Comparison of ENCODE assay signal across 9 mouse cellular contexts in genomic region chr7:16426129-16426729, GRCm38 (mm10). TPM values are rescaled to one million over a fixed set of nuclear protein-coding genes. Genes with fewer than 3 reads are reported as not detected.
DNase-seq lines count a peak whose midpoint lies in the region; ATAC-seq lines count a peak whose summit lies in the region.
"Had no signal": no experiment of that assay in that cellular context is flagged by ENCODE, and none has a peak within 500 bp of the region (broad histone marks: within the 10 kb centered on the region; RNA-seq: fewer than 3 reads in every experiment).

No protein-coding gene starts in this region.

- 54% methylated on average over 4 of the region's 4 CpGs for whole genome bisulfite sequencing in hindbrain, embryonic 16.5 days

- H3K9ac ChIP-seq in hindbrain, embryonic 16.5 days (ENCODE audit: low read depth, low read length), result no peak overlapping the region

- ATAC-seq in hindbrain, embryonic 16.5 days, result 0 out of 2 replicates have a peak, but pooled peaks have one; percentile 45
- ATAC-seq in megakaryocyte progenitor cell, adult 5-6 weeks (replicated peaks; ENCODE audit: poor library complexity), result peak; percentile 87

- no peaks in the 10 kb centered on the region for H3K4me1 ChIP-seq in hindbrain, embryonic 16.5 days (ENCODE audit: control insufficient read depth, insufficient read depth, low read depth, low read length)

- peak; percentile 72 for DNase-seq in Muller cell, postnatal 12 days (ENCODE audit: inconsistent ontology term)
- peak; percentile 82 for DNase-seq in cerebellum, adult 9-10 months
- DNase-seq in frontal cortex, postnatal 36 days (ENCODE audit: low spot score in 2 of 2), result peak; percentile 61 to 69
- DNase-seq in left cerebral cortex, adult 8-10 months (ENCODE audit: low spot score in 2 of 2), result peak; percentile 37 to 48
- peak; percentile 80 for DNase-seq in right cerebral cortex, postnatal 14 days
- peak; percentile 87 for DNase-seq in urinary bladder, postnatal 14 days (ENCODE audit: low spot score)

- no peak overlapping the region for H3K4me2 ChIP-seq in hindbrain, embryonic 16.5 days (ENCODE audit: low read length)

- no peak overlapping the region for H3K4me3 ChIP-seq in hindbrain, embryonic 16.5 days (ENCODE audit: low read length)
- H3K4me3 ChIP-seq: erythroblast, embryonic 14.5 days had no signal

- peaks cover 77% of the 10 kb centered on the region for H3K36me3 ChIP-seq in hindbrain, embryonic 16.5 days (ENCODE audit: control insufficient read depth, insufficient read depth, low read length)

- no peaks in the 10 kb centered on the region for H3K9me3 ChIP-seq in hindbrain, embryonic 16.5 days (ENCODE audit: control insufficient read depth, low read length)

- no peak overlapping the region for H3K27ac ChIP-seq in hindbrain, embryonic 16.5 days (ENCODE audit: low read depth, low read length)

- H3K27me3 ChIP-seq in hindbrain, embryonic 16.5 days (replicated peaks; ENCODE audit: control insufficient read depth, insufficient read depth, low read length), result no peaks in the 10 kb centered on the region

RNA-seq across cellular contexts. Expression of gene Zc3h4, which starts 25.5 kb away (rescaled TPM):
- polyA plus RNA-seq in hindbrain, embryonic 16.5 days (2015; fragmentation: Nextera tagmentation; extraction: Ambion mirVana), result 11.7 and 13.4 TPM in 2 replicates
- 10 to 100 TPM; 48.3 to 56.6 (median 52.4) TPM for total RNA-seq in left cerebral cortex, adult 8-10 months (2022)
- total RNA-seq in megakaryocyte progenitor cell, adult 5-6 weeks (2015), result 36.5 and 38.7 TPM in 2 replicates
- 25.9 and 33.5 TPM in 2 replicates for total RNA-seq in megakaryocyte progenitor cell, adult 5-6 weeks (2017)

RNA-seq across cellular contexts. Expression of gene Tmem160, which starts 26.4 kb away (rescaled TPM):
- polyA plus RNA-seq in hindbrain, embryonic 16.5 days (2015; fragmentation: Nextera tagmentation; extraction: Ambion mirVana), result 77.0 and 86.9 TPM in 2 replicates
- 10 to 100 TPM; 53.3 to 81.3 (median 69.6) TPM for total RNA-seq in left cerebral cortex, adult 8-10 months (2022)
- 34.6 and 42.5 TPM in 2 replicates for total RNA-seq in megakaryocyte progenitor cell, adult 5-6 weeks (2015)
- total RNA-seq in megakaryocyte progenitor cell, adult 5-6 weeks (2017), result 9.5 and 13.5 TPM in 2 replicates

RNA-seq across cellular contexts. Expression of gene Sae1, which starts 38.6 kb away (rescaled TPM):
- 267 and 272 TPM in 2 replicates for polyA plus RNA-seq in hindbrain, embryonic 16.5 days (2015; fragmentation: Nextera tagmentation; extraction: Ambion mirVana)
- 100 to 1,000 TPM in 3 of 4 experiments, 10 to 100 TPM in 1; 92.2 to 108 (median 105) TPM for total RNA-seq in left cerebral cortex, adult 8-10 months (2022)
- 76.8 and 81.3 TPM in 2 replicates for total RNA-seq in megakaryocyte progenitor cell, adult 5-6 weeks (2015)
- total RNA-seq in megakaryocyte progenitor cell, adult 5-6 weeks (2017), result 429 and 547 TPM in 2 replicates

RNA-seq across cellular contexts. Expression of gene Npas1, which starts 51.3 kb away (rescaled TPM):
- polyA plus RNA-seq in hindbrain, embryonic 16.5 days (2015; fragmentation: Nextera tagmentation; extraction: Ambion mirVana), result 5.4 and 6.3 TPM in 2 replicates
- total RNA-seq in left cerebral cortex, adult 8-10 months (2022), result 10 to 100 TPM in 2 of 4 experiments, 1 to 10 TPM in 2; 8.8 to 10.4 (median 9.9) TPM
- not detected in 2 replicates for total RNA-seq in megakaryocyte progenitor cell, adult 5-6 weeks (2015)
- not detected in 2 replicates for total RNA-seq in megakaryocyte progenitor cell, adult 5-6 weeks (2017)
- polyA plus RNA-seq: erythroblast, embryonic 14.5 days had no signal
